Mouse (Mus musculus) liver, postnatal 0 days (tissue): Measurements from ENCODE around the gene Ugdh.

Experiments
- CTCF ChIP-seq: sonication (generic); IDR thresholded peaks from 2 replicates; pipeline ENCODE4 v1.5.1; 2016; ENCODE audit warnings: antibody characterized with exemption, low read depth
- EP300 ChIP-seq: IDR thresholded peaks from 2 replicates; pipeline ENCODE4 v1.6.1; 2016; ENCODE audit warnings: antibody characterized with exemption, low read depth, mild to moderate bottlenecking

GRCm38 (mm10) chr5:65475806-65476205, 40.1 kb upstream of the Ugdh start:
- TF ChIP-seq CTCF (no peak), EP300 (no peak)
